Mouse (Mus musculus): ENCODE results near the gene Rbms1. TPM values are rescaled to one million over a fixed set of nuclear protein-coding genes. Genes with fewer than 3 reads are reported as not detected.

Rbms1 gene
- 100 to 1,000 TPM in 1 of 2 experiments, 10 to 100 TPM in 1; 93.4 to 102 TPM for total RNA-seq (2021)
- long read RNA-seq, experiment 1, full-length matches to known transcripts: 4 of 41 reads
- long read RNA-seq, experiment 1, partial matches to known transcripts: 2 of 41 reads
- long read RNA-seq, experiment 1, other reads (novel, unspliced or antisense): 35 of 41 reads
- long read RNA-seq, experiment 2, full-length matches to known transcripts: 25 of 97 reads
- long read RNA-seq, experiment 2, partial matches to known transcripts: 8 of 97 reads
- long read RNA-seq, experiment 2, other reads (novel, unspliced or antisense): 64 of 97 reads

GRCm38 (mm10) chr2:60962671-60963421 is at the start of gene Rbms1:
Gene Rbms1 (minus strand): TSS chr2:60963192.
- peak; percentile 49 to 50 for DNase-seq (ENCODE audit: low spot score in 2 of 2)

- no peak for DNase-seq (ENCODE audit: low spot score in 2 of 2)
Observed at GRCm38 (mm10) chr2:61012249-61012828, 49.3 kb upstream of the Rbms1 start.

GRCm38 (mm10) chr2:60986286-60986685 is 23.3 kb upstream of the Rbms1 start:
- DNase-seq (ENCODE audit: low spot score in 2 of 2): no peak

GRCm38 (mm10) chr2:60978538-60979313 is 15.7 kb upstream of the Rbms1 start:
- DNase-seq (ENCODE audit: low spot score in 2 of 2): no peak

- DNase-seq (ENCODE audit: low spot score in 2 of 2): no peak
Observed at GRCm38 (mm10) chr2:60972189-60972814, 9.3 kb upstream of the Rbms1 start.

- DNase-seq (ENCODE audit: low spot score in 2 of 2): no peak
Observed at GRCm38 (mm10) chr2:60963616-60964015, 624 bp upstream of the Rbms1 start.

- peak; percentile 24 to 48 for DNase-seq (ENCODE audit: low spot score in 2 of 2)
Observed at GRCm38 (mm10) chr2:60962001-60962670, 856 bp downstream of the Rbms1 start.

GRCm38 (mm10) chr2:60961281-60961680 is 1.7 kb downstream of the Rbms1 start:
- DNase-seq (ENCODE audit: low spot score in 2 of 2): no peak

GRCm38 (mm10) chr2:60948241-60948640 is 14.8 kb downstream of the Rbms1 start:
- no peak for DNase-seq (ENCODE audit: low spot score in 2 of 2)

- no peak for DNase-seq (ENCODE audit: low spot score in 2 of 2)
Observed at GRCm38 (mm10) chr2:60947817-60948216, 15.2 kb downstream of the Rbms1 start.

- peak in 1 of 2 experiments; percentile 21 for DNase-seq (ENCODE audit: low spot score in 2 of 2)
Observed at GRCm38 (mm10) chr2:60940454-60940961, 22.5 kb downstream of the Rbms1 start.

GRCm38 (mm10) chr2:60939957-60940356 is 23.0 kb downstream of the Rbms1 start:
- DNase-seq (ENCODE audit: low spot score in 2 of 2): no peak

- DNase-seq (ENCODE audit: low spot score in 2 of 2): no peak
Observed at GRCm38 (mm10) chr2:60936910-60937309, 26.1 kb downstream of the Rbms1 start.

GRCm38 (mm10) chr2:60928948-60929347 is 34.0 kb downstream of the Rbms1 start:
- no peak for DNase-seq (ENCODE audit: low spot score in 2 of 2)

GRCm38 (mm10) chr2:60927906-60928775 is 34.9 kb downstream of the Rbms1 start:
- DNase-seq (ENCODE audit: low spot score in 2 of 2): no peak

- DNase-seq (ENCODE audit: low spot score in 2 of 2): no peak
Observed at GRCm38 (mm10) chr2:60925063-60925462, 37.9 kb downstream of the Rbms1 start.

GRCm38 (mm10) chr2:60923756-60924544 is 39.0 kb downstream of the Rbms1 start:
- DNase-seq (ENCODE audit: low spot score in 2 of 2): no peak

GRCm38 (mm10) chr2:60923111-60923510 is 39.9 kb downstream of the Rbms1 start:
- no peak for DNase-seq (ENCODE audit: low spot score in 2 of 2)
